Mouse (Mus musculus): ENCODE results near the gene Hsf2bp. TPM values are rescaled to one million over a fixed set of nuclear protein-coding genes. Genes with fewer than 3 reads are reported as not detected.

Gene Hsf2bp
- polyA plus RNA-seq, 1 experiment from 2014 or later = 0.52 TPM

GRCm38 (mm10) chr17:31967311-31967710 is 68.8 kb downstream of the Hsf2bp start:
- Histone ChIP-seq H3K27ac (replicated peaks) (no peak overlapping the region), H3K9me3 (ENCODE audit: control insufficient read depth, low read length) (no peaks in the 10 kb centered on the region), H3K36me3 (ENCODE audit: control insufficient read depth, insufficient read depth, low read length) (no peaks in the 10 kb centered on the region), H3K4me3 (ENCODE audit: low read depth, low read length) (no peak overlapping the region), H3K27me3 (ENCODE audit: control insufficient read depth, insufficient read depth, low read length) (no peaks in the 10 kb centered on the region), H3K9ac (ENCODE audit: low read length) (no peak overlapping the region), H3K4me1 (replicated peaks; ENCODE audit: control insufficient read depth, insufficient read depth) (no peaks in the 10 kb centered on the region), H3K4me2 (replicated peaks; ENCODE audit: low read depth) (no peak overlapping the region)
- WGBS = 64% methylated on average over 4 of the region's 4 CpGs
- ATAC-seq (ENCODE audit: low FRiP score, low TSS enrichment) (no peak), DNase-seq (ENCODE audit: low spot score) (no peak)
- TF ChIP-seq CTCF (IDR thresholded peaks at IDR 0.05; ENCODE audit: low read depth) (no peak), EP300 (optimal IDR thresholded peaks at IDR 0.05) (no peak)

DNA sequence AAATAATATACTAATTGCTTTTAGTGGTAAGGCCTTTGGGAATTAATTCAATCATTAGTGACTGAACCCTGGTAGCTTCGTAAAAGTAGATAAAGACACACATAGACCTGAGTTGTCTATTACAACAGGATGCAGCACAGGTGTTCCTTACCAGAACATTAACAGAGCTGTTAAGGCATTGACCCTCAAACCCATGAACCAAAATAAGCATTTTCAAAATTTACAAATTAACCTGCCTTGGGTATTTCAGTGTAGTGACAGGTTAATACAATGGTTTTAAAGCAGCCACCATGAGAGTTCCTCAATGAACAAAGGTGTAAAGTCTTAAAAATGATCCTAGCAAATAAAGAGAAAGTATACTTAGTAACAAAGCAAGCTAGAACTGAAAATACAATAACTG is 69.6 kb downstream of the Hsf2bp start:
- DNase-seq (ENCODE audit: low spot score) (no peak), ATAC-seq (ENCODE audit: low FRiP score, low TSS enrichment) (no peak)
- 84% methylated on average over 1 of the region's 1 CpGs for WGBS
- Histone ChIP-seq H3K4me2 (replicated peaks; ENCODE audit: low read depth) (no peak overlapping the region), H3K27ac (replicated peaks) (no peak overlapping the region), H3K4me1 (replicated peaks; ENCODE audit: control insufficient read depth, insufficient read depth) (no peaks in the 10 kb centered on the region), H3K9me3 (ENCODE audit: control insufficient read depth, low read length) (no peaks in the 10 kb centered on the region), H3K4me3 (ENCODE audit: low read depth, low read length) (no peak overlapping the region), H3K27me3 (ENCODE audit: control insufficient read depth, insufficient read depth, low read length) (no peaks in the 10 kb centered on the region), H3K36me3 (ENCODE audit: control insufficient read depth, insufficient read depth, low read length) (no peaks in the 10 kb centered on the region), H3K9ac (ENCODE audit: low read length) (no peak overlapping the region)
- TF ChIP-seq CTCF (IDR thresholded peaks at IDR 0.05; ENCODE audit: low read depth) = no peak
- TF ChIP-seq EP300 (optimal IDR thresholded peaks at IDR 0.05) = no peak

DNA sequence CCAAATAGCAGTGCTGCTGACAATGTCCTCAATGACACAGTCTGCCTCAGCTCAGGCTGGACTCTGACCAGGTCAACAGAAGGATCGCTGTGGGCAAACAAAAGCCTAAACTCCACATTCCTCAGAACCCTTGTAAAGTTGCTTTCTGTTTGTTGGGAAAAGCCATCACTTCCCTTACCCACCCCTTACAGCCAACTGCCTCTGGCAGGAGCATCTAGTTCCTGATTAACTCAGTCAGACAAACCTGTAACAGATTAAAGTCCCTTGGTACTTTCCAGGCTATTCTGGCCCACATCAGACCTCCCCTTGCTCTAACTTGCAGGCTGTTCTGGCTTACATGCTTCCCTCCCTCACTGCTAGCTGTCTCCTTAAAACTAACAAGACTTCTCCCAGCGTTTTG is 70.5 kb downstream of the Hsf2bp start:
- DNase-seq (ENCODE audit: low spot score) = peak; percentile 66
- TF ChIP-seq EP300 (optimal IDR thresholded peaks at IDR 0.05) = no peak
- TF ChIP-seq CTCF (IDR thresholded peaks at IDR 0.05; ENCODE audit: low read depth) = no peak
- ATAC-seq (ENCODE audit: low FRiP score, low TSS enrichment) = peak; percentile 78

GRCm38 (mm10) chr17:31962930-31963329 is 73.2 kb downstream of the Hsf2bp start:
- no peaks in the 10 kb centered on the region for H3K36me3 ChIP-seq (ENCODE audit: control insufficient read depth, insufficient read depth, low read length)
- no peak overlapping the region for H3K4me2 ChIP-seq (replicated peaks; ENCODE audit: low read depth)
- no peaks in the 10 kb centered on the region for H3K9me3 ChIP-seq (ENCODE audit: control insufficient read depth, low read length)
- no peak overlapping the region for H3K9ac ChIP-seq (ENCODE audit: low read length)
- no peaks in the 10 kb centered on the region for H3K27me3 ChIP-seq (ENCODE audit: control insufficient read depth, insufficient read depth, low read length)
- H3K27ac ChIP-seq (replicated peaks) = no peak overlapping the region
- 59% methylated on average over 4 of the region's 4 CpGs for WGBS
- no peaks in the 10 kb centered on the region for H3K4me1 ChIP-seq (replicated peaks; ENCODE audit: control insufficient read depth, insufficient read depth)
- TF ChIP-seq EP300 (optimal IDR thresholded peaks at IDR 0.05) (no peak), CTCF (IDR thresholded peaks at IDR 0.05; ENCODE audit: low read depth) (no peak)
- H3K4me3 ChIP-seq (ENCODE audit: low read depth, low read length) = no peak overlapping the region
- ATAC-seq (ENCODE audit: low FRiP score, low TSS enrichment) = no peak
- no peak for DNase-seq (ENCODE audit: low spot score)

More for the DNA sequence above, 70.5 kb downstream of the Hsf2bp start:
- no peak overlapping the region for H3K4me2 ChIP-seq (replicated peaks; ENCODE audit: low read depth)
- no peaks in the 10 kb centered on the region for H3K9me3 ChIP-seq (ENCODE audit: control insufficient read depth, low read length)
- H3K27ac ChIP-seq (replicated peaks) = peak overlapping the region; percentile 53
- no peaks in the 10 kb centered on the region for H3K4me1 ChIP-seq (replicated peaks; ENCODE audit: control insufficient read depth, insufficient read depth)
- H3K27me3 ChIP-seq (ENCODE audit: control insufficient read depth, insufficient read depth, low read length) = no peaks in the 10 kb centered on the region
- no peak overlapping the region for H3K9ac ChIP-seq (ENCODE audit: low read length)
- 13% methylated on average over 2 of the region's 2 CpGs for WGBS
- no peak overlapping the region for H3K4me3 ChIP-seq (ENCODE audit: low read depth, low read length)
- no peaks in the 10 kb centered on the region for H3K36me3 ChIP-seq (ENCODE audit: control insufficient read depth, insufficient read depth, low read length)

- no peak for ATAC-seq (ENCODE audit: low FRiP score, low TSS enrichment)
- Histone ChIP-seq H3K9ac (ENCODE audit: low read length) (no peak overlapping the region), H3K4me1 (replicated peaks; ENCODE audit: control insufficient read depth, insufficient read depth) (no peaks in the 10 kb centered on the region), H3K27me3 (ENCODE audit: control insufficient read depth, insufficient read depth, low read length) (no peaks in the 10 kb centered on the region), H3K4me2 (replicated peaks; ENCODE audit: low read depth) (no peak overlapping the region), H3K4me3 (ENCODE audit: low read depth, low read length) (no peak overlapping the region), H3K9me3 (ENCODE audit: control insufficient read depth, low read length) (no peaks in the 10 kb centered on the region), H3K27ac (replicated peaks) (no peak overlapping the region), H3K36me3 (ENCODE audit: control insufficient read depth, insufficient read depth, low read length) (no peaks in the 10 kb centered on the region)
- TF ChIP-seq EP300 (optimal IDR thresholded peaks at IDR 0.05) = no peak
- no peak for TF ChIP-seq CTCF (IDR thresholded peaks at IDR 0.05; ENCODE audit: low read depth)
- 84% methylated on average over 5 of the region's 5 CpGs for WGBS
- DNase-seq (ENCODE audit: low spot score) = no peak
Observed at GRCm38 (mm10) chr17:31962281-31962680, 73.9 kb downstream of the Hsf2bp start.

- no peak for TF ChIP-seq EP300 (optimal IDR thresholded peaks at IDR 0.05)
- TF ChIP-seq CTCF (IDR thresholded peaks at IDR 0.05; ENCODE audit: low read depth) = no peak
- 89% methylated on average over 9 of the region's 9 CpGs for WGBS
Observed at GRCm38 (mm10) chr17:31954551-31955140, 81.5 kb downstream of the Hsf2bp start.

More at GRCm38 (mm10) chr17:31954551-31955140, 81.5 kb downstream of the Hsf2bp start:
- no peak overlapping the region for H3K27ac ChIP-seq (replicated peaks)
- H3K9ac ChIP-seq (ENCODE audit: low read length) = no peak overlapping the region
- no peak for ATAC-seq (ENCODE audit: low FRiP score, low TSS enrichment)
- DNase-seq (ENCODE audit: low spot score) = no peak
- no peaks in the 10 kb centered on the region for H3K27me3 ChIP-seq (ENCODE audit: control insufficient read depth, insufficient read depth, low read length)
- H3K4me1 ChIP-seq (replicated peaks; ENCODE audit: control insufficient read depth, insufficient read depth) = no peaks in the 10 kb centered on the region
- no peak overlapping the region for H3K4me3 ChIP-seq (ENCODE audit: low read depth, low read length)
- no peaks in the 10 kb centered on the region for H3K9me3 ChIP-seq (ENCODE audit: control insufficient read depth, low read length)
- H3K36me3 ChIP-seq (ENCODE audit: control insufficient read depth, insufficient read depth, low read length) = no peaks in the 10 kb centered on the region
- no peak overlapping the region for H3K4me2 ChIP-seq (replicated peaks; ENCODE audit: low read depth)

Measured in stomach, postnatal 0 days (tissue).